Mouse (Mus musculus) retina, postnatal 7 days (tissue): ENCODE results near the gene Defb15.
A peak's percentile ranks its signal among the peaks of the same experiment; 100 is the strongest.
"Not testable (repeated sequence)": the region's sequence is repeated elsewhere in the genome, so short reads cannot be mapped to it uniquely, and the experiment has no call there.

ENCODE experiments used
- DNase-seq: peaks from one replicate; pipeline ENCODE4 v3.0.0-alpha.2; 2012; ENCODE audit warnings: low read depth, low spot score

Defb15 gene

DNA sequence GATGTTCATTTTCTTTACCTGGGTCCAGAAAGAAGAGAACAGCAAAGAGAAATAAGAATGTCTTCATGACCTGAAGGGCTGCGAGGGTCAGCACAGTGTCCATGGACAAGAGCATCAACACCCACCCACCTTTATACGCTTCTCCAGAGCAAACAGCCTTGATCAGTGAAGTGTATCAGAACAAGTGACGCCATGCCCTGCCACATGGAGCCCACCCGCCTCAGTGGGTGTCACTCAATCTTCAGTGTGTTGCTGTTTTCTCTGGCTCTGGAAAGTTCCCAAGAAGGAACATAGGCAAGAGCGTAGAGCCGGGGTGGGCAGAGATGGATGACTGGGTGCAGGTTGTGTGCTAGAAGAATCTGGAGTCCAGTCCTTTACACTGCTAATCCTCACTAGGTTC is at the start of gene Defb15:
Gene Defb15 (minus strand): TSS at position 101 of the 400 bp plus-strand sequence.
- DNase-seq = no peak

DNA sequence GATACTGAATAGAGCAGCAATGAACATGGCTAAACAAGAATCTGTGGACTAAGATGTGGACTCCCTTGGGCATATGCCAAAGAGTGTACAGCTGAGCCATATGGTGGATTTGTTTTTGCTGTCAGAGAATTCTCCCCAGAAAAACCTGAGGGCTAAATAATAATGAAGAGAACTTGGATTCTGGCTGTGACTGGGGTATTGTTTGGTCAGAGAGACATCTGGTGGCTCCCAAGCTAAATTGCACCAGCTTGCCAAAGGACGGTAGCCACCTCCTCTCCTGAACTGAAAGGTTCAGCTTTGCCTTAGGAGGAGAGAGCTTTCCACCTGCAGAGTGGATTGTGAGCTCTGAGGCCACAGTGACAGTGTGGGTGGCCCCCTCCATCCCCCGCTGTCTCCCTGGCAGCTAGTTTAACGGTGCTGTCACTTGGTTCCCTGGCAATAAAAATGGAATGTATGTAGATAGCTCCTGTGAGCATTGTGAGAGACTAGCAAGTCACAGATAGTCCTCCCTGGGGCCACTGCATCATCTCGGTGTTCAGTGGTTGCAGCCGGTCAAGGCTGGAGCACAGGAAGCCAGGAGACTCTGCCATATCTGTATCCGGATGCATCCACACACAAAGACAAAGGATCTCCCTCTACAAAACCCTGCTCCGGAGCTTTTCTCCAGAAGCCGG is 49.3 kb upstream of the Defb15 start:
- no peak for DNase-seq

DNA sequence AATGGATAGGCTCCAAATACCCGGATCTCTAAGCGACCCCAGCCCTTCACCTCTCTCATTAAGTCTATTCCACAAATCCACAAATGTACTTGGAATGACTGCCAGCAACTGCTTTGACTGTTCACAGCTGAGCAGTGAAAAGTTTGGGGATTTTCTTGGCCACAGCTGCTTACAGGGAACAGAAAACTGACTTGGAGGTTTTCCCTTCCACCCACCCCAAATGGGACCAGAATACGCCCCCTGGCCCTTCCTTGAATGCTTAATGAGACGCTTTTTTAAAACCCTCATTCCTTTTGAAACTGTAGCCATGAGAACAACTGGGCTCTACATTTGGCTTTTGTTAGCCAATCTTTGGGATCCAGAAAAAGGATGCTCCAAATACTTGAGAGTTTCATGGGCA is 45.7 kb upstream of the Defb15 start:
- DNase-seq = no peak

DNA sequence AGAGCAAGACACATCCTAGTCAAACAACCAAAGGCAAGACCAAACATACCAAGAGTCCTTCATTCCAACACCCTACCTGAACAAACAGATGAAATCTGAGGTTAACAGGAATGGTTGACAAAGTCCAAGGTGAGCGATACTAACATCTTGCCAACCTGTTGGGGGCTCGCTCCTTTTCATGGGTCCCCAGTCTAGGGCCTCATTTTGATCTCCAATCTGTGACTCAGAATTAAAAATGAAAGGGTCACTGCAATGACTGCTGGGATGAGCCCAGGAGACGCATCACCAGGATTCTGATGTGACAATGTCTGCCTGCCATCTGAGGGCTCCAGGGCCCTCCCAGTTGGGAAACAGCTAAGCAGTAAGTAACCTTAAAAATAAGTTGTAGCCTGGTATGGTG is 37.0 kb upstream of the Defb15 start, which contains the start of gene Ccdc70:
Gene Ccdc70 (plus strand): TSS at position 301 of the 400 bp plus-strand sequence.
- no peak for DNase-seq

DNA sequence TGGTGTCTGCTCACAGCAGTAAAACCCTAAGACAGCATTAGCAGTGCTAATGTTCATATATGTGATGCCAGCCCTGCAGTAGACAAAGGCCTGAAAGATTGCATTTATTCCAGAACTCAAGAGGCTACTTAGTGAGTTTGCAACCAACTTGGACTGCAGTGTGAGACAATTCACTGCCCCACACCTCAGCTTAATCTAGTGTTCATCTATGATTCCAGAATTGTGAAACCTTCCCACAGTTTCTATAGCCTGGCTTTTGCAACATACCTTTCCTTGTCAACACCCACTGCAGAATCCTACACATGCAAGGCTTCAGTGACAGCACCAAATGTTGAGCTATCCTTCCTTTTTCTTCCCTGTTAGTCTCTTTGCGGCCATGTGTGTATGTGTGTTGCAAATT is 34.1 kb upstream of the Defb15 start:
- DNase-seq = no peak

GRCm38 (mm10) chr8:21958414-21958813 is 25.9 kb upstream of the Defb15 start, which contains the start of gene Fam90a1a:
TSS of gene Fam90a1a (plus strand) at chr8:21958714.
- no peak for DNase-seq

GRCm38 (mm10) chr8:21956336-21956735 is 23.8 kb upstream of the Defb15 start:
- DNase-seq = no peak

- DNase-seq = peak; percentile 25
Observed at GRCm38 (mm10) chr8:21955321-21955720, 22.8 kb upstream of the Defb15 start.

- DNase-seq = no peak
Observed at GRCm38 (mm10) chr8:21947311-21948017, 15.0 kb upstream of the Defb15 start.

DNA sequence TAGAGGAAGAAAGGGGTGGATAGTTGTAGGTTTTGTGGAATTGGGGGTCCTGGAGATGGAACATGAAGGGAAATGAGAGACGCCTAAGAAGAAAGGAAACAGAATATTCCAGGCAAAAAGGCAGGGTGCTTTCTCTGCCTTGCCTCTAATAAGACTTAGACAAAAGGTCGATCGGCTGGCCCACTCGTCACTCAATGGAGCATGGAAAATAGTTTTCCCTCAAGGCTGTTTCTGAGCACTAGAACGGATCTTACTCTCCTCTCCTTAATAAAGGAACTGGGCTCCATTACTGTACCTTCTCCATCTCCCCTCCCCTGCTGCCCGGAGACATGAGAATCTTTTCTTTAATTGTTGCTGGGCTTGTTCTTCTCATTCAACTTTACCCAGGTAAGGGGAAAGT is 14.0 kb upstream of the Defb15 start, which contains the start of gene Defb13:
Gene Defb13 (plus strand): TSS at position 301 of the 400 bp plus-strand sequence.
- no peak for DNase-seq

DNA sequence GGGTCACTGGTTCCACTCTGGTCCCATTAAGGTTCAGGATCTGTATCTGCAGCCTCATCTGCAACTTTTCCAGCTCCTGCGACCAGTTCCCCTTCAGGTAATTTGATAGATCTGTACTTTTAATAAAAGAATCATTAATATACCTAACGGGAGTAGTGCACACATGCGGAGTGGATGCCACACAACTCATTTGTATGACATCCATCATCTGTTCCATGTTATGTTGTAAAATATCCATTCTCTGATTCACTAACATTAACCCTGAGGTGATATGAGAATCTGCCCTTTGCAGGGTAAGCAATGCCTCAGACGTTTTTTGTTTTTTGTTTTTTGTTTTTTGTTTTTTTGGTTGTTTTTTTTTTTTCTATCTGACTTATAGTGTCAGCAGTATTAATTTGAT is 5.5 kb upstream of the Defb15 start, which contains the start of gene Defb35:
Gene Defb35 (plus strand): TSS at position 301 of the 400 bp plus-strand sequence.
- not testable (repeated sequence) for DNase-seq

- not testable (repeated sequence) for DNase-seq
Observed at GRCm38 (mm10) chr8:21930754-21931153, 1.8 kb downstream of the Defb15 start.

DNA sequence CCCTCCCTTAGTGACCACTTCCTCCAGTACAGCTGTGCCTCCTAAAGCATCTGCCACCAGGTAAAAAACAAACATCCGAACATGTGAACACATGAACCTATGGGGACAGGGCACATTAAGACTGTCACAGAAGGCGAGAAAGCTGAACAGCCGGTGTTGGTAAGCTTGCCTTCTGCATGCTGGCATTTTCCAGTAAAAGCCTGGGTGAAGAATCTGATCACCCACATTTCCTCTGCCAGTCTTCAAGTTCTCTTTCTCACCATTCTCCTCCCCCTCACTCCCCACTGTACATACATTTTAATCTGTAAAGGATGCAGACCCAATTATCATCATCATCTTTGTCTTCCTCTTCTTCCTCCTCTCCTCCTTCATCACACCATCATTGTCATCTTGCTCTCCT is 16.9 kb downstream of the Defb15 start:
- no peak for DNase-seq

DNA sequence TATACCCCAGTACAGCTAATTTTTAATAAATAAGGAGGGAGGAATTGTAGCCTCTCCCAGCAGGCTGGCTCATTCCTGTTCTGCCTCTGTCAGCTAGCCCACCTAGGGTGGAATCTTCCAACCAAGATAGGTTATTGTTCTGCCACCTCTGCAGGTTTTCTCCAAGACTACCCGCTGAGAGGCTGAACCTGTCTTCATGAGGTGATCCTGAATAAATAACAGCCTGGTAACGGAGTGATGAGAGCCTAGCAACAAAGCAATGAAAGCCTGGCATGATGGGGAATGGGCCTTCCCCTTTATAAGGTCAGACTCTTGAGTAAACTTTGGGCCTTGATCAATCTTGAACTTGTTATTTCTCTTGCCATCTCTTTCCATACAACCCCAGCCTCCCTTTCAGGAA is 20.0 kb downstream of the Defb15 start:
- DNase-seq = no peak

DNA sequence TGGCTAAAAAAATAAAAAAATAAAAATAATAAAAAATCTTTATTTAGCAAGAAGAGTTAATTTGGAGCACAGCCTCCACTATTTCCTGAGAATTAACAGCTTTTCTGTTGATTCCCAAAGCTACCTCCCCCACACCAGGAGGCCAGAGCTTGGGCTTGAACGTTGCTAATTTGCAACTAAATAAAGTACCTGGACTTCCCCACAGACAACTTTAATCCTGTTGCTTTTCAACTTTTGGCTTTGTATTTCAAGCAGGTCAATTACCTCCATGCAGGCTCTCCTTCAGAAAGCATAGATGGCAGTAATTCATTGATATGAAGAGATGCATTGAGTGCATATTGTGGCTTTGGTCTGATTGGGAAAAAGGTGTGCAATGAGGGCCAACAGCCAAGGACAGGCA is 20.6 kb downstream of the Defb15 start:
- no peak for DNase-seq

DNA sequence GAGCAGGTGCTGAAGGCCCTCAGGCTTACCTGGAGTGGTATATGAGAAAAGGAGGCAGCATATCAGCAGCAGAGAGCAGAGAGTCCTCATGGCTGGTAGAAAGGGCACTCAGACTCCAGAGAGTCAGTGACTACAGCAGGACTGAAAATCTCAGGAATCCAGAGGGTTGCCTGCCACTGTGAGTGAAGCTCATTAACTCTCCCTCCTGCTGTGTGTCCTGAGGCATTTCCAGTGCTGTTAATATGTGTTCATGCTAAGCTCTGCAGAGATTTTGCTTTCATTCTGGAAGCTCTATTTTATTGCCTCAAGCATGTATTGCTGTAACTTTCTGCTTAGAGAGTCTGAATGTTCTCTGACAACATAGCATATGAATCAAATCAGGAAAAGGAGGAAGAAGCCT is 26.2 kb downstream of the Defb15 start, which contains the start of gene Defb11:
Gene Defb11 (minus strand): TSS at position 123 of the 400 bp plus-strand sequence.
- not testable (repeated sequence) for DNase-seq

DNA sequence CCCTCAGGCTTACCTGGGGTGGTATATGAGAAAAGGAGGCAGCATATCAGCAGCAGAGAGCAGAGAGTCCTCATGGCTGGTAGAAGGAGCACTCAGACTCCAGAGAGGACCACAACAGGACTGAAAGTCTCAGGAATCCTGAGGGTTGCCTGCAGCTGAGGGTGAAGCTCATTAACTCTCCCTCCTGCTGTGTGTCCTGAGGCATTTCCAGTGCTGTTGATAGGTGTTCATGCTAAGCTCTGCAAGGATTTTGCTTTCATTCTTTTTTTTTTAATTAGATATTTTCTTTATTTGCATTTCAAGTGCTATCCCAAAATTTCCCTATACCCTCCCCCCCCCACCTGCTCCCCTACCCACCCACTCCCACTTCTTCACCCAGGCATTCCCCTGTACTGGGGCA is 47.2 kb downstream of the Defb15 start, which contains the start of gene Defb9:
Gene Defb9 (minus strand): TSS at position 101 of the 400 bp plus-strand sequence.
- DNase-seq = not testable (repeated sequence)
